8 mouse cellular contexts compared by ENCODE assay signal in the genomic region with DNA sequence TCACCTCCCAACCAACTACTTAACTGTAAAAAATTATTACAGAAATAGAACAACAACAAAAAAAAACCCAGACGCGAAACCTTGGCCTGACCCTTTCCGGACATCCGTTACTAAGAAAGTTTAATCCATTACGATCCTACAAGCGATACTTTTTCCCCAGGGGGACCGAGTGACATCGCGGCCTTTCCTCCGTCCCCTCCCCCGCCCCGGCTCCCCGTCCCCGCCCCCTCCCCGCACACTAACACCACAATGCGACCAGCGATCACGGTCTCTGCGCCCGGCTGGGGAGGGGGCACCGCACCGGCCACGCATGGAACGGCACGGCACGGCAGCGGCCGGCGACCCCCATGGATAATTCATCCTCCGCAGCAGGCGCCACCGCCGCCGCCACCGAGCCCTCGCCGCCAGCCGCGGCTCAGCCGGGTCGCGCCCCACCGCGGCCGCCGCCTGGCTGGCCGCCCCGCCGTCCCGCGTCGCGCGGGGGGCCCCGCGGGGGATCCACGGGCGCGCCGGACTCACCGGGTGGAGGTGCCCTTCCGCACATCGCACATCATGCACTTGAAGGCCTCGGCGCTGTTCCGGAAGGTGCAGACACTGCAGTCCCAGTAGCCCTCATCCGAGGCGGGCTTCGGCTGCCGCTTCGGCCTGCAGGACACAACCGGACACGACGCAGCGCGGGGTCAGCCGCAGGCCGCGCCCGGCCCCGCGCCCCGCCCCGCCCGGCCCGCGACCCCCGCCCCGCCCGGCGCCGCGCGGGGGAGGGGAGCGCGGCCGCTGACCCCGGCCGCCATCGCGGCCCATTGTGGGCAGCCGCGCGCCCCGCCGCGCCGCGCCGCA. TPM values are rescaled to one million over a fixed set of nuclear protein-coding genes. Genes with fewer than 3 reads are reported as not detected.
DNase-seq lines count a peak whose midpoint lies in the region; ATAC-seq and TF ChIP-seq lines count a peak whose summit lies in the region.

No protein-coding gene starts in this region.

- WGBS in embryonic facial prominence, embryonic 15.5 days, result under 1% methylated on average over 73 of the region's 110 CpGs
- under 1% methylated on average over 56 of the region's 110 CpGs for WGBS in heart, embryonic 16.5 days

- peak overlapping the region; percentile 87 for H3K4me3 ChIP-seq in ES-Bruce4 (ENCODE audit: low read depth, low read length)
- H3K4me3 ChIP-seq in embryonic facial prominence, embryonic 15.5 days (replicated peaks), result peak overlapping the region; percentile 85
- H3K4me3 ChIP-seq in heart, embryonic 16.5 days (ENCODE audit: low read length), result peak overlapping the region; percentile 88

- no peaks in the 10 kb centered on the region for H3K9me3 ChIP-seq in ES-Bruce4 (replicated peaks; ENCODE audit: control insufficient read depth, insufficient read depth, low read length, poor library complexity, severe bottlenecking)
- H3K9me3 ChIP-seq in embryonic facial prominence, embryonic 15.5 days (replicated peaks), result no peaks in the 10 kb centered on the region
- H3K9me3 ChIP-seq in heart, embryonic 16.5 days (replicated peaks; ENCODE audit: control insufficient read depth, low read length), result no peaks in the 10 kb centered on the region

- ATAC-seq in embryonic facial prominence, embryonic 15.5 days (ENCODE audit: insufficient number of reproducible peaks, low FRiP score, low TSS enrichment, low read depth), result 0 out of 2 replicates have a peak, but pooled peaks have one; percentile 27
- peak; percentile 63 for ATAC-seq in heart, embryonic 16.5 days (replicated peaks; ENCODE audit: extremely low read depth, insufficient read depth, low FRiP score)
- no peak for ATAC-seq in erythroid progenitor cell, adult 5-6 weeks (replicated peaks; ENCODE audit: low FRiP score, poor library complexity, severe bottlenecking)

- TF ChIP-seq EP300 in ES-Bruce4 (IDR thresholded peaks at IDR 0.05; ENCODE audit: insufficient read depth, low read depth, low read length), result no peak

- TF ChIP-seq CTCF in ES-Bruce4 (IDR thresholded peaks at IDR 0.05; ENCODE audit: low read depth, low read length), result no peak

- peak overlapping the region; percentile 89 for H3K4me2 ChIP-seq in embryonic facial prominence, embryonic 15.5 days (replicated peaks)
- H3K4me2 ChIP-seq in heart, embryonic 16.5 days (ENCODE audit: low read depth, low read length), result peak overlapping the region; percentile 89

- H3K4me1 ChIP-seq in ES-Bruce4 (ENCODE audit: control insufficient read depth, insufficient read depth, low read length), result no peaks in the 10 kb centered on the region
- no peaks in the 10 kb centered on the region for H3K4me1 ChIP-seq in embryonic facial prominence, embryonic 15.5 days
- peaks cover 4% of the 10 kb centered on the region for H3K4me1 ChIP-seq in heart, embryonic 16.5 days (ENCODE audit: control insufficient read depth, insufficient read depth, low read length)

- H3K27me3 ChIP-seq in ES-Bruce4 (ENCODE audit: control insufficient read depth, insufficient read depth, low read length, poor library complexity, severe bottlenecking), result peaks cover 10% of the 10 kb centered on the region; the same call in 1 of the 2 replicates
- no peaks in the 10 kb centered on the region for H3K27me3 ChIP-seq in embryonic facial prominence, embryonic 15.5 days
- no peaks in the 10 kb centered on the region for H3K27me3 ChIP-seq in heart, embryonic 16.5 days (ENCODE audit: control insufficient read depth, insufficient read depth, low read length)

- no peaks in the 10 kb centered on the region for H3K36me3 ChIP-seq in ES-Bruce4 (ENCODE audit: control insufficient read depth, insufficient read depth, low read length, poor library complexity, severe bottlenecking)
- H3K36me3 ChIP-seq in embryonic facial prominence, embryonic 15.5 days, result peaks cover 4% of the 10 kb centered on the region; the same call in 1 of the 2 replicates
- no peaks in the 10 kb centered on the region for H3K36me3 ChIP-seq in heart, embryonic 16.5 days (ENCODE audit: control insufficient read depth, insufficient read depth)

- DNase-seq in adrenal gland, postnatal 4 days (ENCODE audit: low spot score in 2 of 2), result peak; percentile 15 to 26
- DNase-seq in kidney, postnatal 25 days, result peak; percentile 52 to 79
- DNase-seq in lung, postnatal 14 days, result peak; percentile 45
- peak; percentile 31 for DNase-seq in retina, postnatal 7 days (ENCODE audit: low read depth, low spot score)

- no peak overlapping the region for H3K27ac ChIP-seq in ES-Bruce4 (ENCODE audit: insufficient read depth, low read length)
- peak overlapping the region; percentile 89 for H3K27ac ChIP-seq in embryonic facial prominence, embryonic 15.5 days (replicated peaks)
- peak overlapping the region; percentile 87 for H3K27ac ChIP-seq in heart, embryonic 16.5 days (ENCODE audit: low read length)

- H3K9ac ChIP-seq in ES-Bruce4 (ENCODE audit: low read depth, poor library complexity, severe bottlenecking), result peak overlapping the region; percentile 94
- peak overlapping the region; percentile 80 for H3K9ac ChIP-seq in embryonic facial prominence, embryonic 15.5 days
- peak overlapping the region; percentile 76 for H3K9ac ChIP-seq in heart, embryonic 16.5 days (ENCODE audit: low read length)

- no peak for TF ChIP-seq POLR2A in ES-Bruce4 (IDR thresholded peaks at IDR 0.05; ENCODE audit: insufficient read depth, low read length)

RNA-seq across cellular contexts. Expression of gene Yaf2, which starts 0.7 kb away (rescaled TPM):
- 21.7 and 22.5 TPM in 2 replicates for polyA plus RNA-seq in ES-Bruce4 (2011; ENCODE audit: insufficient read depth, insufficient read length, low read depth, missing spikeins)
- 10 to 100 TPM; 43.3 to 47.6 TPM for total RNA-seq in adrenal gland, postnatal 4 days (2021)
- polyA plus RNA-seq in embryonic facial prominence, embryonic 15.5 days (2015; fragmentation: Nextera tagmentation; extraction: Ambion mirVana), result 56.0 and 59.4 TPM in 2 replicates
- 58.7 and 70.2 TPM in 2 replicates for polyA plus RNA-seq in heart, embryonic 16.5 days (2015; fragmentation: Nextera tagmentation; extraction: Ambion mirVana)
- total RNA-seq in erythroid progenitor cell, adult 5-6 weeks (2015; ENCODE audit: low replicate concordance), result 29.9 and 61.6 TPM in 2 replicates
- total RNA-seq in erythroid progenitor cell, adult 5-6 weeks (2017; ENCODE audit: low replicate concordance), result 29.9 and 31.2 TPM in 2 replicates
